Mouse (Mus musculus): ENCODE data around the gene Cbx5. TPM values are rescaled to one million over a fixed set of nuclear protein-coding genes. Genes with fewer than 3 reads are reported as not detected.
"Not testable (repeated sequence)": the region's sequence is repeated elsewhere in the genome, so short reads cannot be mapped to it uniquely, and the experiment has no call there.

Cbx5 gene
- polyA plus RNA-seq, 1 experiment from 2014 or later, result 233 TPM

- no peak for ATAC-seq (ENCODE audit: low FRiP score)
These were observed 25.2 kb upstream of the Cbx5 start for GRCm38 (mm10) chr15:103264794-103265193.

GRCm38 (mm10) chr15:103259989-103260388 is 20.4 kb upstream of the Cbx5 start:
- ATAC-seq (ENCODE audit: low FRiP score), result no peak
- WGBS, result 75% methylated on average over 1 of the region's 1 CpGs
- H3K9me3 ChIP-seq, result no peaks in the 10 kb centered on the region
- H3K4me2 ChIP-seq, result no peak overlapping the region
- peaks cover 21% of the 10 kb centered on the region for H3K27me3 ChIP-seq
- no peak overlapping the region for H3K9ac ChIP-seq
- no peaks in the 10 kb centered on the region for H3K36me3 ChIP-seq (replicated peaks)
- H3K27ac ChIP-seq, result no peak overlapping the region
- no peak overlapping the region for H3K4me3 ChIP-seq (replicated peaks)
- peaks cover 10% of the 10 kb centered on the region for H3K4me1 ChIP-seq

More at GRCm38 (mm10) chr15:103264794-103265193, 25.2 kb upstream of the Cbx5 start:
- H3K9me3 ChIP-seq, result no peaks in the 10 kb centered on the region
- H3K9ac ChIP-seq, result no peak overlapping the region
- 91% methylated on average over 2 of the region's 2 CpGs for WGBS
- no peak overlapping the region for H3K27ac ChIP-seq
- no peaks in the 10 kb centered on the region for H3K36me3 ChIP-seq (replicated peaks)
- H3K27me3 ChIP-seq, result 0 out of 2 replicates have a peak, but pooled peaks cover 3% of the 10 kb centered on the region
- no peak overlapping the region for H3K4me2 ChIP-seq
- H3K4me1 ChIP-seq, result no peaks in the 10 kb centered on the region
- no peak overlapping the region for H3K4me3 ChIP-seq (replicated peaks)

DNA sequence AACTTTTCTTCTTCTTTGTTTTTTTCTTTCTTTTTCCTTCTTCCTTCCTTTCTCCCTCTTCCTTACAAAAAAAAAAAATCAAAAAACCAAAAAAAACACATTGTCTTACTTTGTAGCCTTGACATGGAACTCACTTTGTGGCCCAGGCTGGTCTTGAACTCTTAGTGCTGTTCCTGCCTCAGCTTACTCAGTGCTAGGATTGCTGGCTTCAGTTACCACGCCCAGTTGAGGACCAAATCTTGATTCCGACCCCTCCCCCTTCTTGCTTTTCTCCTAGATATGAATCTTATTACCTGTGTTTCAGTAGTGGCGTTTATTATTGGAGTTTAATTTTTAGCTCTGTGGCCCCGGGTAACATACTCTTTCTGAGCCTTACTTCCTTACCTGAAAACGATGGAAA is 19.5 kb upstream of the Cbx5 start:
- peaks cover 14% of the 10 kb centered on the region for H3K4me1 ChIP-seq
- WGBS, result 85% methylated on average over 5 of the region's 5 CpGs
- H3K36me3 ChIP-seq (replicated peaks), result no peaks in the 10 kb centered on the region
- no peak overlapping the region for H3K4me3 ChIP-seq (replicated peaks)
- no peak for ATAC-seq (ENCODE audit: low FRiP score)
- no peak overlapping the region for H3K27ac ChIP-seq
- no peak overlapping the region for H3K9ac ChIP-seq
- H3K4me2 ChIP-seq, result no peak overlapping the region
- peaks cover 29% of the 10 kb centered on the region for H3K27me3 ChIP-seq
- H3K9me3 ChIP-seq, result no peaks in the 10 kb centered on the region

GRCm38 (mm10) chr15:103257790-103258728 is 18.4 kb upstream of the Cbx5 start, which contains the start of gene Nfe2:
Nfe2 (minus strand) TSS chr15:103258403.
- WGBS, result 15% methylated on average over 15 of the region's 15 CpGs
- H3K36me3 ChIP-seq (replicated peaks), result no peaks in the 10 kb centered on the region
- no peaks in the 10 kb centered on the region for H3K9me3 ChIP-seq
- no peak within 1 kb of the TSS for H3K9ac ChIP-seq
- H3K4me1 ChIP-seq, result peaks cover 14% of the 10 kb centered on the region
- no peak within 1 kb of the TSS for H3K4me2 ChIP-seq
- no peak within 1 kb of the TSS for H3K27ac ChIP-seq
- H3K4me3 ChIP-seq (replicated peaks), result no peak within 1 kb of the TSS
- H3K27me3 ChIP-seq, result peaks cover 29% of the 10 kb centered on the region
- no peak; the same call in 1 of the 2 replicates for ATAC-seq (ENCODE audit: low FRiP score)

DNA sequence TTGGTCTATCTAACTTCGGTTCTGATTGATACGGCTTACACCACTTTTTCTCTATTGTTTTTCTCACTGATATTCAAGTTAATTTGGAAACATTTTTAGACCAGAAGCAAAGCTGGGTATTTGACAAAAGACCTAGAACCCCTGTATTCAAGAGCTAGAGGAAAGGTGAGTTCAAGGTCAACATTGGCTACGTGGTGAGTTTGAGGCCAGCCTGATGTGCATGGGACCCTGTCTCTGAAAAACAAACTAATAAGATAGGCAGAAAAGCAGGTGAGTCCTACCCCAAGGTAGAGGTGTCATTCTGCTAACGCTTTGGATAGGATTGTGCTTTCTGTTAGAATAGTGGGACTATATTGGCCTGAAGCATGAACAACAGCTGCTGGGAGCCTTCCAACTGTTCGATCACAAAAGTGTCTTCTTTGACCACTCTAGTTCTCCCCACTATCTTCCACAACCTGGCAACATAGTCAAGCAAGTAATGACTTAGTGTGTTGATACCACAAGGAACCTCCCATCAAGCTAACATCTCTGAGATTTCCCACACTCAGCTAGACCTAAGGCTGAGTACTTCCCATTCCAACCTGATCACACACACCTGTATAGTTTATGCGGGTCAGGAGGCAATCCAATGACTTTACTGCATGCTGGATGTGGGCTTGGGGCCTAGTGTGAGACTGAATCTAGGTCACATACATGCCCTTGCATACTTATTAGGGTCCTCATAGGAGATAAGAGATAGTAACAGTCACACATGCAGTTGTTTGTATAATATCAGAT is 16.8 kb upstream of the Cbx5 start:
- Histone ChIP-seq H3K27me3 (peaks cover 29% of the 10 kb centered on the region), H3K4me1 (peaks cover 14% of the 10 kb centered on the region), H3K27ac (no peak overlapping the region), H3K4me3 (replicated peaks) (no peak overlapping the region), H3K36me3 (replicated peaks) (no peaks in the 10 kb centered on the region), H3K4me2 (no peak overlapping the region), H3K9ac (no peak overlapping the region), H3K9me3 (no peaks in the 10 kb centered on the region)
- ATAC-seq (ENCODE audit: low FRiP score), result no peak
- WGBS, result 88% methylated on average over 6 of the region's 6 CpGs

DNA sequence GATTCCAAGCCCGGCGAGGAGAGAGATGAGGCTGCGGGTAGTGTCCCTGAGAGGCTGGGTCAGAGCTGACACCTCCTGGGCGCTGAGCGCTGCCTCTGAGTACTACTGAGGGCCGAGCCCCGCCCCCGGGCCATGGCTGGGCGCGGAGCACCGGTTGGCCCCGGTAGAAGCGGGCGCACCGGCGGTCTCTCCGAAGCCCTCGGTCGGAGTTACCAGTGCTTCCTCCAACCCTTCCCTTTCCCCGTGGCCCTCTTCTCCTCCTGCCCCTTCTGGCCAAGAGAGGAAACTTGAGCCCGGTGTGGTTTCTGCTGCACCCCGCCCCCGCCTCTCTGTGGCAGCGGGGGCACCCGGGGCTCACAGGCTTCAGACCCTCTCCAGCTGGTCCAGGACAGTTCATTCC is 15.6 kb upstream of the Cbx5 start:
- Histone ChIP-seq H3K27me3 (peaks cover 29% of the 10 kb centered on the region), H3K4me1 (peaks cover 18% of the 10 kb centered on the region), H3K4me2 (peak overlapping the region; percentile 72), H3K9ac (peak overlapping the region; percentile 56), H3K4me3 (replicated peaks) (peak overlapping the region; percentile 37), H3K9me3 (no peaks in the 10 kb centered on the region), H3K36me3 (replicated peaks) (no peaks in the 10 kb centered on the region), H3K27ac (no peak overlapping the region)
- peak; percentile 50; the same call in 1 of the 2 replicates for ATAC-seq (ENCODE audit: low FRiP score)
- WGBS, result 2% methylated on average over 25 of the region's 25 CpGs

- H3K4me2 ChIP-seq, result no peak overlapping the region
- peaks cover 11% of the 10 kb centered on the region for H3K36me3 ChIP-seq (replicated peaks)
- no peaks in the 10 kb centered on the region for H3K9me3 ChIP-seq
- no peak overlapping the region for H3K9ac ChIP-seq
- no peak overlapping the region for H3K4me3 ChIP-seq (replicated peaks)
- WGBS, result 97% methylated on average over 1 of the region's 1 CpGs
- ATAC-seq (ENCODE audit: low FRiP score), result no peak
- H3K27ac ChIP-seq, result no peak overlapping the region
- H3K4me1 ChIP-seq, result peaks cover 18% of the 10 kb centered on the region
- peaks cover 24% of the 10 kb centered on the region for H3K27me3 ChIP-seq
These were observed 13.7 kb upstream of the Cbx5 start for GRCm38 (mm10) chr15:103253352-103253751.

DNA sequence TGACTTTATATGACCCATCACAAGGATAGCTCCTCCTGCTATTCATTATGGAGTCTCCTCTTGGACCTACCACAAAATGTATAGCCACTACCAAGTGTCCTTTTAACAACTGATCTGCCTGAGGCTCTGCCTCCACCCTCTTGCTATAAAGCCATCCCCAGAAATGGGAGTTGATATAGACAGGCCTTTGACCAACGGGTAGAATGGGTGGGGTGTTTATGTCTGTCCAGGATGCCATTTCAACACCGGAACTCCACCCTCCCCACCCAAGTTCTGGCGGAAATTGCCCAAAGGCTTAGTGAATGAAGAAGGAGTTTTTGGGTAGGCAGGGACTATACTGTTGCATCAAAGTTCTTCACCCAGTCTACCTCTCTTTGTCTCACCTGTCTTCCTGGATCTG is 13.0 kb upstream of the Cbx5 start:
- ATAC-seq (ENCODE audit: low FRiP score), result no peak
- peaks cover 18% of the 10 kb centered on the region for H3K36me3 ChIP-seq (replicated peaks)
- H3K4me2 ChIP-seq, result no peak overlapping the region
- no peak overlapping the region for H3K27ac ChIP-seq
- no peak overlapping the region for H3K9ac ChIP-seq
- peaks cover 17% of the 10 kb centered on the region for H3K27me3 ChIP-seq
- no peak overlapping the region for H3K4me3 ChIP-seq (replicated peaks)
- no peaks in the 10 kb centered on the region for H3K9me3 ChIP-seq
- 81% methylated on average over 3 of the region's 3 CpGs for WGBS
- H3K4me1 ChIP-seq, result peaks cover 15% of the 10 kb centered on the region

- WGBS, result 82% methylated on average over 1 of the region's 1 CpGs
- no peak overlapping the region for H3K27ac ChIP-seq
- ATAC-seq (ENCODE audit: low FRiP score), result no peak
These were observed 12.0 kb upstream of the Cbx5 start for GRCm38 (mm10) chr15:103251595-103251994.

DNA sequence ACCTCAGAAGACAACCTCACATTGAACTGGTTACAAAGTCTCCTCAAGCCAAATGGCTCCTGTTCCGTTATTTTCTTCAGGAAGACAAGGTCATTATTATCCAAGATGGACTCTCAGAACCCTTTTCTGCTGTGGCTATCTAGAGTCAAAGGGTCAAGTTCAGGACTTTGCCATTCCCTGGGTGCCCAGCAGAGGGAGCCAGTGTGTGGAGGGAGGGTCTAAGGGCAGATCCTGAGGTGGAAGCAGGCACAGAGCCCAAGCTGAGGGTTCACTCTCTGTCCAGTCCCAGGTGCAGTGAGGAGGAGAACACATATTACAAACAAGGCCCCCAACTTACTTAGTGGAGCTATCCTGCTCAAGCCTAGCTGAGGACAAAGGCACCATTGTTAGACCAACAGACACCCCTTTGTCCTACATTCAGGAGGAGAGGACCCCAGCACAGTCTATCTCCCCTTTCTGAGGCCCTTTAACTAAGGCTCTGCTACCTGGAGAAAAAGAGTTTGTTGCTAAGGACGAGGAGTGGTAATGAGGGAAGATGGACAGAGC is 10.7 kb upstream of the Cbx5 start:
- Histone ChIP-seq H3K27me3 (peaks cover 10% of the 10 kb centered on the region), H3K4me2 (no peak overlapping the region), H3K36me3 (replicated peaks) (peaks cover 41% of the 10 kb centered on the region), H3K4me3 (replicated peaks) (no peak overlapping the region), H3K4me1 (peaks cover 18% of the 10 kb centered on the region), H3K9me3 (no peaks in the 10 kb centered on the region), H3K27ac (peak overlapping the region; percentile 16; the same call in 1 of the 2 replicates), H3K9ac (no peak overlapping the region)
- 24% methylated on average over 2 of the region's 2 CpGs for WGBS
- ATAC-seq (ENCODE audit: low FRiP score), result no peak

More at GRCm38 (mm10) chr15:103251595-103251994, 12.0 kb upstream of the Cbx5 start:
- no peak overlapping the region for H3K4me3 ChIP-seq (replicated peaks)
- peaks cover 15% of the 10 kb centered on the region for H3K4me1 ChIP-seq
- H3K4me2 ChIP-seq, result no peak overlapping the region
- no peak overlapping the region for H3K9ac ChIP-seq
- H3K9me3 ChIP-seq, result no peaks in the 10 kb centered on the region
- peaks cover 15% of the 10 kb centered on the region for H3K27me3 ChIP-seq
- peaks cover 28% of the 10 kb centered on the region for H3K36me3 ChIP-seq (replicated peaks)

DNA sequence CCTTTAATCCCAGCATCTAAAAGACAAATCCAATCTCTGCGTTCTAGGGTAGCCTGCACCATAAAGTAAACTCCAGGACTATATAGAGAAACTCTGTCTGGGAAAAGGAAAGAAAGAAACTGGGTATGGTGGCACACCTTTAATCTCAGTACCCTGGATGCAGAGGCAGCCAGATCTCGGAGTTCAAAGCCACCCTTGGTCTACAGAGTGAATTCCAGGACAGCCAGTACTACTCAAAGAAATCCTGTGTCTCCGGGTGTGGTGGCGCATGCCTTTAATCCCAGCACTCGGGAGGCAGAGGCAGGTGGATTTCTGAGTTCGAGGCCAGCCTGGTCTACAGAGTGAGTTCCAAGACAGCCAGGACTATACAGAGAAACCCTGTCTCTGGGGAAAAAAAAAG is 9.9 kb upstream of the Cbx5 start:
- not testable (repeated sequence) for H3K9me3 ChIP-seq
- peaks cover 45% of the 10 kb centered on the region for H3K36me3 ChIP-seq (replicated peaks)

More for the DNA sequence above, 9.9 kb upstream of the Cbx5 start:
- not testable (repeated sequence) for H3K27me3 ChIP-seq; H3K4me2 ChIP-seq; ATAC-seq (ENCODE audit: low FRiP score); H3K4me3 ChIP-seq (replicated peaks); H3K9ac ChIP-seq
- H3K4me1 ChIP-seq, result peaks cover 14% of the 10 kb centered on the region
- WGBS, result 88% methylated on average over 6 of the region's 6 CpGs
- peak overlapping the region; percentile 50; the same call in 1 of the 2 replicates for H3K27ac ChIP-seq
